Mouse (Mus musculus): ENCODE data around the gene Spryd4. TPM values are rescaled to one million over a fixed set of nuclear protein-coding genes. Genes with fewer than 3 reads are reported as not detected.
A peak's percentile ranks its signal among the peaks of the same experiment; 100 is the strongest.
"Not testable (repeated sequence)": the region's sequence is repeated elsewhere in the genome, so short reads cannot be mapped to it uniquely, and the experiment has no call there.

Gene Spryd4
- 16.0 and 16.9 TPM in 2 replicates for polyA plus RNA-seq (2015; fragmentation: Nextera tagmentation; extraction: Ambion mirVana)

DNA sequence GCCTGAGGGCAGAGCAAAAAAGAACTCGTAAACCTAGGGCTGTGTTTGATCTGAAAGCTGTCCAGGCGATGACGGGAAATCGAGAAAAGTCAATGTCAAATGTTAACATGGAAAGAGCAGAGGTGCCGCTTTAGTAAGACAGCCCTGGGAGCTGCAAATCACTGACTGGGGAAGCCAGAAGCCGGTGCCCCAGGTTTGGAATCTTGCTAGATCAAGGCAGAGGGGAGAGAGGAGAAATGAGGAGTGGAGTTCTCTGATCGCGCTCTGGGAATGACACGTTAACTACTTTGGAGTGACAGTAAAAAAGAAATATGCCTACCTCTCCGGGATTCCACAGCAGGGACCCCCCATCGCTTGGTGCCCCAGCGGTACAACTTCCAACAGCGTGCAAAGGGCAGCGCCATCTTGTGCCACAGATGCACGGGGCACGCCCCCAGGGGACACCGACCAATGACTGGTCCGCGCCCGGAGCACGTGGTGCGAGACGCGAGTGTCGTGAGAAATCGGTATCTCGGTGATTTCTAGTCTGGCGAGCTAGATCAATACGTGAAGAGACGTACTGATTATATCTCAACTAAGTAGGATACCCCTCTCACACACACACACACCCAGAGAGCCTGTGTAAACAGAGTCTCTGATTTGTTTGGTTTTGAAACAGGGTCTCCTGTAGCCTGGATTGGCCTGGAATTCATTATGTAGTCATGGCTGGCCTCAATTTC, at the start of gene Spryd4:
Spryd4 (minus strand) TSS at position 418 of the 719 bp plus-strand sequence.
- Histone ChIP-seq H3K4me2 (replicated peaks; ENCODE audit: low read depth, low read length) (peak within 1 kb of the TSS; percentile 75), H3K27ac (ENCODE audit: low read length) (no peak within 1 kb of the TSS), H3K4me3 (ENCODE audit: low read depth, low read length) (peak within 1 kb of the TSS; percentile 61), H3K4me1 (ENCODE audit: insufficient read depth, low read depth, low read length) (peaks cover 4% of the 10 kb centered on the region; the same call in 1 of the 2 replicates), H3K9ac (replicated peaks; ENCODE audit: low read depth) (peak within 1 kb of the TSS; percentile 32; the same call in 1 of the 2 replicates), H3K36me3 (ENCODE audit: insufficient read depth, low read length) (no peaks in the 10 kb centered on the region), H3K9me3 (ENCODE audit: low read length) (no peaks in the 10 kb centered on the region), H3K27me3 (replicated peaks; ENCODE audit: insufficient read depth, low read length) (no peaks in the 10 kb centered on the region)
- TF ChIP-seq EP300 (IDR thresholded peaks at IDR 0.05) (no peak), CTCF (IDR thresholded peaks at IDR 0.05) (peak; percentile 49)
- DNase-seq (ENCODE audit: low spot score) (peak; percentile 92), ATAC-seq (peak; percentile 95)
- WGBS: under 1% methylated on average over 30 of the region's 30 CpGs

DNA sequence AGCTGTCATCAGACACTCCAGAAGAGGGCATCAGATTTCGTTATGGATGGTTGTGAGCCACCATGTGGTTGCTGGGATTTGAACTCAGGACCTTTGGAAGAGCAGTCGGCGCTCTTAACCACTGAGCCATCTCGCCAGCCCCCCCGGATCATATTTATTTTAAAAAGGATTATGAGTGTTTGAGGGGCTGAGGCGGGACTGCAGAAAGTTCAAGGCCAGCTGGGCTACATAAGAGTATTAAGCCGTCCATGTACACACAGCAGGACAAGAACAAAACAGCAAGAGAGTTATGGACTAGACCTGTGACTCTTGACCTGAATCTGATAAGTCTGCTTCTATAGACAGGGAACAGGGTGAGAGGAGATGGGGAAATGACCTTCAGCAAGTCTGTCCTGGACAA, 48.8 kb upstream of the Spryd4 start:
- not testable (repeated sequence) for H3K27me3 ChIP-seq (replicated peaks; ENCODE audit: insufficient read depth, low read length); H3K36me3 ChIP-seq (ENCODE audit: insufficient read depth, low read length); H3K27ac ChIP-seq (ENCODE audit: low read length); H3K4me1 ChIP-seq (ENCODE audit: insufficient read depth, low read depth, low read length); DNase-seq (ENCODE audit: low spot score); ATAC-seq; H3K4me3 ChIP-seq (ENCODE audit: low read depth, low read length); H3K9me3 ChIP-seq (ENCODE audit: low read length); H3K4me2 ChIP-seq (replicated peaks; ENCODE audit: low read depth, low read length); H3K9ac ChIP-seq (replicated peaks; ENCODE audit: low read depth)
- 67% methylated on average over 7 of the region's 7 CpGs for WGBS

DNA sequence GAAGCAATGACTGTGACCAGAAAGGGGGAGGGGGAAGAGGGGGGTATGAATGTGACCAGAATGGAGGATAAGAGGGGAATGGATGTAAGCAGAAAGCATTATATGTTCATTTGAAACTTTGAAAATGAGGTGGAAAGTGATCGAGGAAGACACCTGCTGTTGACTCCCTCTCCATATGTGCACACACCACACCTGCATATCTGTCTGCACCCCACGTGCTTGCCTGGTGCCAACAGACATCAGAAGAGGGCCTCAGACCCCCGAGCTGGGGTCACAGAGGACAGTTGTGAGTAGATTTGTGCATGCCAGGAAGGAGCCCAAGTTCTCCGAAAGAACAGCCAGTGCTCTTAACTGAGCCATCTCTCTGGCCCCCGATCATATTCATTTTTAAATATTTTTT, 48.3 kb upstream of the Spryd4 start:
- H3K4me3 ChIP-seq (ENCODE audit: low read depth, low read length): no peak overlapping the region
- DNase-seq (ENCODE audit: low spot score) (no peak), ATAC-seq (no peak)
- H3K9me3 ChIP-seq (ENCODE audit: low read length): no peaks in the 10 kb centered on the region
- no peak overlapping the region for H3K27ac ChIP-seq (ENCODE audit: low read length)
- H3K9ac ChIP-seq (replicated peaks; ENCODE audit: low read depth): no peak overlapping the region
- WGBS: 72% methylated on average over 5 of the region's 5 CpGs
- no peak overlapping the region for H3K4me2 ChIP-seq (replicated peaks; ENCODE audit: low read depth, low read length)
- no peaks in the 10 kb centered on the region for H3K36me3 ChIP-seq (ENCODE audit: insufficient read depth, low read length)
- no peak for TF ChIP-seq CTCF (IDR thresholded peaks at IDR 0.05)
- no peak for TF ChIP-seq EP300 (IDR thresholded peaks at IDR 0.05)
- H3K4me1 ChIP-seq (ENCODE audit: insufficient read depth, low read depth, low read length): no peaks in the 10 kb centered on the region
- no peaks in the 10 kb centered on the region for H3K27me3 ChIP-seq (replicated peaks; ENCODE audit: insufficient read depth, low read length)

DNA sequence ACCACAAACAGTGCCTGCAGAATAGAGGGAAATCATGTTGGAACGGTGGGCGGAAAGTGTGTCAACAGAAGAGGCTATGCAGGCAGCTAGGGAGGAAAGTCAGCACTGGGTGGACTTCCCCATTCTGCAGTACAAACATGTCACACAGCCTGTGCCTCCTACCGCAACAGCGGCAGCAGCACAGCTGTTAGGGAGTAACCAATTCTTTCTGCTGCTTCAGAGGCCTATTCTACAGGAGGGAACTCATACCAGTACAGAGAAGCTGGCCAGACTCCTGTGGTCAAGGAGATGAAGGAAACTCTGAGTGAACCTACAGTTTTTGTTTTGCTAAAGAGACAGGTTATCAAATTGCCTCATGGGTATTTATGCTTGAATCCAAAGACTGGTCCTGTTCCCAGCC, 47.3 kb upstream of the Spryd4 start:
- TF ChIP-seq EP300 (IDR thresholded peaks at IDR 0.05) (no peak), CTCF (IDR thresholded peaks at IDR 0.05) (no peak)
- no peaks in the 10 kb centered on the region for H3K27me3 ChIP-seq (replicated peaks; ENCODE audit: insufficient read depth, low read length)
- H3K4me3 ChIP-seq (ENCODE audit: low read depth, low read length): no peak overlapping the region
- H3K4me1 ChIP-seq (ENCODE audit: insufficient read depth, low read depth, low read length): no peaks in the 10 kb centered on the region
- H3K9ac ChIP-seq (replicated peaks; ENCODE audit: low read depth): no peak overlapping the region
- ATAC-seq (no peak), DNase-seq (ENCODE audit: low spot score) (no peak)
- no peak overlapping the region for H3K4me2 ChIP-seq (replicated peaks; ENCODE audit: low read depth, low read length)
- H3K36me3 ChIP-seq (ENCODE audit: insufficient read depth, low read length): no peaks in the 10 kb centered on the region
- H3K27ac ChIP-seq (ENCODE audit: low read length): no peak overlapping the region
- WGBS: 73% methylated on average over 4 of the region's 4 CpGs
- H3K9me3 ChIP-seq (ENCODE audit: low read length): no peaks in the 10 kb centered on the region

DNA sequence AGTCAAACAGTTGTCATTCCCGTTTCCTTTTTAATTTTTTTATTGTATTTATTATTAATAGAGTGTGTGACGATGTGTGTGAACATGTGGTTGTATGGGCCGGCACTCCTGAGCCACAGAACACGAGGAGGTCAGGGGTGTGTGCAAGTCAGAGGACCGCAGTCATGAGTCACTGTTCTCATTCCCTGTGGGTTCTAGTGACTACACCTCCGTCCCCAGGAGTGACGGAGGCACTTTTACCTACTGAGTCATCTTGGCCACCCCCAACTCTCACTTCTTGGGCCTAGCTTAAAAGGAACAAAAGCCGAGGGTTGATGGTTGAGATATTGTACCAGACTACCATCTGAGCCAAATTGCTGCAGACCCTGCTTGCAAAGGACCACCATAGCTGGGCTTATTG, 44.7 kb upstream of the Spryd4 start:
- Histone ChIP-seq H3K4me3 (ENCODE audit: low read depth, low read length) (no peak overlapping the region), H3K9ac (replicated peaks; ENCODE audit: low read depth) (no peak overlapping the region), H3K4me2 (replicated peaks; ENCODE audit: low read depth, low read length) (no peak overlapping the region), H3K4me1 (ENCODE audit: insufficient read depth, low read depth, low read length) (no peaks in the 10 kb centered on the region), H3K27me3 (replicated peaks; ENCODE audit: insufficient read depth, low read length) (no peaks in the 10 kb centered on the region), H3K9me3 (ENCODE audit: low read length) (no peaks in the 10 kb centered on the region), H3K36me3 (ENCODE audit: insufficient read depth, low read length) (no peaks in the 10 kb centered on the region; the same call in 1 of the 2 replicates), H3K27ac (ENCODE audit: low read length) (no peak overlapping the region)
- no peak for DNase-seq (ENCODE audit: low spot score)
- 73% methylated on average over 8 of the region's 8 CpGs for WGBS
- TF ChIP-seq EP300 (IDR thresholded peaks at IDR 0.05) (no peak), CTCF (IDR thresholded peaks at IDR 0.05) (no peak)
- no peak for ATAC-seq

DNA sequence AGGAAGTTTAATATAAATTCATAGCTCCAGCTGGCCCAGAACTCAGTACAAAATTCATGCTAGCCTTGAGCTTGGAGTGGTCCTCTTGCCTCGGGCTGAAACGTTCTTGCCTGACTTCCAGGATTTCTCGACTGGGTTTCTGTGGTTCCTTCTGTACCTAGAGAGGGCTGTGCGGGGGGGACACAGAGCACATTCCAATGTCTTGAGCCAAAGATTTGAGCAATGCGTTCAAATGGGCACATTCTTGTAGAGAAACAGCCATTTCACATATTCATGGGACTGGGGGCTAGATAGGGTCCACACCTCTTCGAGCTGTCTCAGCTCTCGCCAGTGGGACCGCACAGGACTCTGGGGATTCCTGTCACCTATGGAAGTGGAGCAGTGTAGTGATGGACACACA, 44.3 kb upstream of the Spryd4 start:
- Histone ChIP-seq H3K27ac (ENCODE audit: low read length) (no peak overlapping the region), H3K36me3 (ENCODE audit: insufficient read depth, low read length) (no peaks in the 10 kb centered on the region; the same call in 1 of the 2 replicates), H3K9ac (replicated peaks; ENCODE audit: low read depth) (no peak overlapping the region), H3K4me2 (replicated peaks; ENCODE audit: low read depth, low read length) (no peak overlapping the region), H3K4me1 (ENCODE audit: insufficient read depth, low read depth, low read length) (no peaks in the 10 kb centered on the region), H3K4me3 (ENCODE audit: low read depth, low read length) (no peak overlapping the region), H3K27me3 (replicated peaks; ENCODE audit: insufficient read depth, low read length) (no peaks in the 10 kb centered on the region), H3K9me3 (ENCODE audit: low read length) (no peaks in the 10 kb centered on the region)
- TF ChIP-seq EP300 (IDR thresholded peaks at IDR 0.05) (no peak), CTCF (IDR thresholded peaks at IDR 0.05) (no peak)
- 79% methylated on average over 8 of the region's 8 CpGs for WGBS
- ATAC-seq (no peak), DNase-seq (ENCODE audit: low spot score) (no peak)

All from lung, postnatal 0 days (tissue).